Mouse (Mus musculus) liver, embryonic 14 days (tissue): ENCODE results near the gene Parp4. TPM values are rescaled to one million over a fixed set of nuclear protein-coding genes. Genes with fewer than 3 reads are reported as not detected.

Source experiments
- polyA plus RNA-seq: library from polyadenylated mRNA; depleted of rRNA; stranded (reverse); fragments of >200 nt; gene quantifications from 2 replicates; pipeline ENCODE4 v1.2.3, GENCODE M21; 2012; rRNA removed

The Parp4 gene
- 1.9 and 2.0 TPM in 2 replicates for polyA plus RNA-seq

GRCm38 (mm10) chr14:56575416-56575815, at the start of gene Parp4, which contains the start of gene Cenpj:
Gene Parp4 (plus strand): TSS chr14:56575619.
Gene Cenpj (minus strand): TSS chr14:56575425.

GRCm38 (mm10) chr14:56667969-56668802, 92.8 kb downstream of the Parp4 start, which contains the start of gene Mphosph8:
Gene Mphosph8 (plus strand): TSS chr14:56668248.

Other genes with a start within 250 kb of the Parp4 start
- not detected in 2 replicates for gene Atp12a, start 210.6 kb upstream of the Parp4 start, polyA plus RNA-seq
- 0.92 and 1.1 TPM in 2 replicates for gene Rnf17, start 173.0 kb upstream of the Parp4 start, polyA plus RNA-seq
- 4.0 and 4.5 TPM in 2 replicates for gene Cenpj, start 194 bp upstream of the Parp4 start, polyA plus RNA-seq
- 9.1 and 10.5 TPM in 2 replicates for gene Mphosph8, start 92.6 kb downstream of the Parp4 start, polyA plus RNA-seq
- gene Pspc1, start 202.7 kb downstream of the Parp4 start, polyA plus RNA-seq: 12.6 and 15.6 TPM in 2 replicates
- gene Zmym5, start 236.1 kb downstream of the Parp4 start, polyA plus RNA-seq: 6.2 and 6.9 TPM in 2 replicates